Mouse (Mus musculus) intestine, embryonic 14.5 days (tissue): ENCODE measurements around the gene Cc2d1b. TPM values are rescaled to one million over a fixed set of nuclear protein-coding genes. Genes with fewer than 3 reads are reported as not detected.

Experiments used
- ATAC-seq: fragments of 200-750 bp; cut with Nextera tagmentation; replicated peaks from 2 replicates; pipeline ENCODE4 v1.8.0; 2017; ENCODE audit warnings: low read depth, moderate number of reproducible peaks, moderate TSS enrichment, moderate library complexity; ENCODE audit not compliant: low FRiP score, low TSS enrichment
- DNase-seq: peaks from one replicate; pipeline ENCODE4 v3.0.0-alpha.2; 2018; ENCODE audit warnings: low spot score
- H3K27ac ChIP-seq: fragments of 300-500 bp; sonication (generic); 2 replicates; pipeline ENCODE4 v1.5.1; 2014; ENCODE audit warnings: low read depth, mild to moderate bottlenecking, control low read depth
- H3K27me3 ChIP-seq: fragments of 300-500 bp; sonication (generic); replicated peaks from 2 replicates; pipeline ENCODE4 v1.6.1; 2014; ENCODE audit warnings: low read length, control low read depth; ENCODE audit not compliant: control insufficient read depth, insufficient read depth
- H3K36me3 ChIP-seq: fragments of 300-500 bp; sonication (generic); 2 replicates; pipeline ENCODE4 v1.6.1; 2014; ENCODE audit warnings: low read length, control low read depth; ENCODE audit not compliant: control insufficient read depth, insufficient read depth
- H3K4me1 ChIP-seq: fragments of 300-500 bp; sonication (generic); replicated peaks from 2 replicates; pipeline ENCODE4 v1.6.1; 2014; ENCODE audit warnings: low read length, control low read depth, mixed read lengths; ENCODE audit not compliant: control insufficient read depth, insufficient read depth
- H3K4me2 ChIP-seq: fragments of 300-500 bp; sonication (generic); 2 replicates; pipeline ENCODE4 v1.6.1; 2014; ENCODE audit warnings: low read length
- H3K4me3 ChIP-seq: fragments of 300-500 bp; sonication (generic); 2 replicates; pipeline ENCODE4 v1.5.1; 2014; ENCODE audit warnings: low read depth, low read length, control low read depth, mixed read lengths
- H3K9ac ChIP-seq: fragments of 300-500 bp; sonication (generic); 2 replicates; pipeline ENCODE4 v1.6.1; 2014; ENCODE audit warnings: mild to moderate bottlenecking, low read length
- H3K9me3 ChIP-seq: fragments of 300-500 bp; sonication (generic); 2 replicates; pipeline ENCODE4 v1.6.1; 2016; ENCODE audit warnings: low read length, control low read depth; ENCODE audit not compliant: control insufficient read depth
- WGBS: fragments of 180-500 bp; shearing (Covaris S2); extraction: QIAGEN DNeasy Blood & Tissue Kit; methylation state at CpG from one replicate; pipeline ENCODE4 v1.1.7; 2014; 5-methylcytosine and 5-hydroxymethylcytosine counted together
- polyA plus RNA-seq: library from polyadenylated mRNA; unstranded; fragments of >200 nt; fragmentation: Nextera tagmentation; extraction: Ambion mirVana; gene quantifications from 2 replicates; pipeline ENCODE4 v1.2.1, GENCODE M21; 2014

Gene Cc2d1b
- polyA plus RNA-seq, 1 experiment from 2014 or later: 32.5 TPM

- ATAC-seq (no peak), DNase-seq (no peak)
- Histone ChIP-seq H3K9me3 (no peaks in the 10 kb centered on the region), H3K9ac (no peak overlapping the region), H3K4me2 (no peak overlapping the region), H3K27me3 (no peaks in the 10 kb centered on the region), H3K4me1 (no peaks in the 10 kb centered on the region), H3K27ac (no peak overlapping the region), H3K36me3 (peaks cover 50% of the 10 kb centered on the region), H3K4me3 (no peak overlapping the region)
- 94% methylated on average over 3 of the region's 3 CpGs for WGBS
Measured at GRCm38 (mm10) chr4:108608651-108609050, 11.1 kb upstream of the Cc2d1b start.

- Histone ChIP-seq H3K27ac (no peak overlapping the region), H3K9me3 (no peaks in the 10 kb centered on the region), H3K27me3 (no peaks in the 10 kb centered on the region), H3K4me3 (no peak overlapping the region), H3K4me2 (no peak overlapping the region), H3K4me1 (no peaks in the 10 kb centered on the region), H3K9ac (no peak overlapping the region), H3K36me3 (peaks cover 45% of the 10 kb centered on the region)
- 84% methylated on average over 5 of the region's 5 CpGs for WGBS
- DNase-seq: no peak
- ATAC-seq: no peak
Measured at GRCm38 (mm10) chr4:108610935-108611334, 8.8 kb upstream of the Cc2d1b start.

DNA sequence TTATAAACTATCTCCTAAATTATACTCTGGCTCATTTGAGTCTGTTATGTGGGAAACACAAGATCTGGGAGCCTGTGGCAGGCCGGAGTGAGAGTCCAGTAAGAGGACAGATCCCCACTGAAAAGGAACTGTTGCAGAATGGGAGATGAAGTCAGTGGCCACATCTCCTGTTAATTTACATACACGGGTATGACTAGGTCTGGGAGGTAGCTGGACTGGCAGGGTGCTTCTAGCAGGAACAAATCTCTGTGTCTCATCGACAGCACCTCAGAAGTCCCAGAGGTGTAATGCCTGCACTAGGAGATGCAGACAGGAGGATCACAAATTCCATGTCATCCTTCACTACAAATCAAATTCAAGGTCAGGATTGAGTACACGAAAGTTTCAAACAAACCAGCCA lies 1.2 kb upstream of the Cc2d1b start:
- H3K4me3 ChIP-seq: peak overlapping the region; percentile 75; the same call in 1 of the 2 replicates
- 64% methylated on average over 4 of the region's 4 CpGs for WGBS
- peaks cover 15% of the 10 kb centered on the region for H3K4me1 ChIP-seq
- no peak for DNase-seq
- ATAC-seq: no peak
- no peaks in the 10 kb centered on the region for H3K27me3 ChIP-seq
- H3K9me3 ChIP-seq: no peaks in the 10 kb centered on the region
- H3K4me2 ChIP-seq: peak overlapping the region; percentile 89
- H3K27ac ChIP-seq: peak overlapping the region; percentile 83; the same call in 1 of the 2 replicates
- H3K9ac ChIP-seq: no peak overlapping the region; the same call in 1 of the 2 replicates
- peaks cover 20% of the 10 kb centered on the region for H3K36me3 ChIP-seq

DNA sequence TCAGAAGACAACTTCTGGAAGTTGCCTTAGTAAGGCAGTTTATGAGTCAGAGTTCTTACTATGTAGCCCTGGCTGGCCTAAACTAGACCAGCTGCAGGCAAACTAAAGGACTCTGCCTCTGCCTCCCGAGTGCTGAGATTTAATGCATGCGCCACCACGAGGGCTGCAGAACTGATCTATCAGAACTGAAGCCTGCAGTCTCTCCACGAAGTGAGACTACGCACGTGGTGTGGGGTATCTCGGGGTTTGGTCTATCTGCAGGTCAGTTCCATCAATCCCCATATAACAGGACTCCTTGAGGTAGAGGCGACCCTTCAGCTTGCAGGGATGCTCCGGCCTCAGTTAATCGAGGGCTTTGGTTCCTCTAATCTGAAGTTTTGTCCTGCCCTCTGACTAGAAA lies 575 bp upstream of the Cc2d1b start:
- H3K4me1 ChIP-seq: peaks cover 15% of the 10 kb centered on the region
- peak overlapping the region; percentile 75 for H3K4me3 ChIP-seq
- H3K27me3 ChIP-seq: no peaks in the 10 kb centered on the region
- WGBS: 2% methylated on average over 10 of the region's 10 CpGs
- peak overlapping the region; percentile 89 for H3K4me2 ChIP-seq
- H3K9me3 ChIP-seq: no peaks in the 10 kb centered on the region
- ATAC-seq (peak; percentile 57), DNase-seq (no peak)
- peaks cover 18% of the 10 kb centered on the region for H3K36me3 ChIP-seq
- peak overlapping the region; percentile 88 for H3K9ac ChIP-seq
- peak overlapping the region; percentile 83 for H3K27ac ChIP-seq

DNA sequence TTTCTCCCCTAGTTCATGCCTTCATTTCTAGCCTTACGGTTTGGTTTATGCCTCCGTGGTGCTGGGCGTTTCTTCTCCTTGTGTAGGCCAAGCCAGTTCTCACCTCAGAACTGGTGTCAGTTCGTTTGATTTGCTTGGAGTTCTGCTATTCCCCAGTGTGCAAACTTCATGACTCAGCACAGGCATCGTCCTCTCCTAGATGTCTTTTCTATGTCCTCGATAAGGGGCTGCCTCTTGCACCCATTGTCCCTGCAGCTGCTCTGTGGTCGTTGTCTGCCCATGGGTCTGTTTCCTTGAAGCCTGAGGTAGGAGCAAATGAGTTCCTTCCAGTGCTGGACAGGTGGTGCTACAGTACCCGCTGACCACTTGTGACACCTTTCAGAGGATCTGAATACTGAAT lies 796 bp downstream of the Cc2d1b start:
- Histone ChIP-seq H3K27me3 (no peaks in the 10 kb centered on the region), H3K4me2 (peak overlapping the region; percentile 89), H3K27ac (peak overlapping the region; percentile 83), H3K4me1 (peaks cover 15% of the 10 kb centered on the region), H3K9me3 (no peaks in the 10 kb centered on the region), H3K9ac (peak overlapping the region; percentile 88), H3K4me3 (peak overlapping the region; percentile 75), H3K36me3 (peaks cover 19% of the 10 kb centered on the region)
- ATAC-seq: no peak
- no peak for DNase-seq
- 13% methylated on average over 8 of the region's 8 CpGs for WGBS

GRCm38 (mm10) chr4:108621504-108621903 lies 1.8 kb downstream of the Cc2d1b start:
- Histone ChIP-seq H3K36me3 (peaks cover 25% of the 10 kb centered on the region), H3K4me2 (no peak overlapping the region), H3K9ac (no peak overlapping the region), H3K4me3 (no peak overlapping the region), H3K27ac (no peak overlapping the region), H3K27me3 (no peaks in the 10 kb centered on the region), H3K9me3 (no peaks in the 10 kb centered on the region), H3K4me1 (peaks cover 15% of the 10 kb centered on the region)
- no peak for ATAC-seq
- DNase-seq: no peak
- WGBS: 94% methylated on average over 6 of the region's 6 CpGs

DNA sequence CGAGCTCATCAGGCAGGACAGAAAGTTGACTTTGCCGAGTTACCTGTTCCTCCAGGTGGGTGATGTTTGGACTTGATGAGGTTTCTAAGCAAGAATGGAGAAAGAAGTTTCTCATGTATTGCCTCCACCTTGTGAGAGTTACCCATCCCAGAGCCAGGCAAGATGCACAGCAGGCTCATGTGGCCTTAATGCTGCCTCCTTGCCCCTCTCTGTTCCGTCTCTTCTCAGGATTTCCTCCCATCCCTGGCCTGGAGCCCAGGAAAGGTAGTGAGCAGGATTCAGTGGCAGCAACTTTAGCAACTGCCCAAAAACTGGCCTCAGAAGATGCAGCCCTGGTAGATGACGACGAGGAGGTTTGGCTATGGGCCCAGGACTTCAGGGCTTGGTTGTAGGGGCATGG lies 7.3 kb downstream of the Cc2d1b start:
- Histone ChIP-seq H3K36me3 (peaks cover 79% of the 10 kb centered on the region), H3K4me3 (no peak overlapping the region), H3K9ac (no peak overlapping the region), H3K4me1 (no peaks in the 10 kb centered on the region), H3K27me3 (no peaks in the 10 kb centered on the region), H3K4me2 (no peak overlapping the region), H3K27ac (no peak overlapping the region), H3K9me3 (no peaks in the 10 kb centered on the region)
- ATAC-seq: no peak
- no peak for DNase-seq
- 82% methylated on average over 5 of the region's 5 CpGs for WGBS

- H3K4me1 ChIP-seq: no peaks in the 10 kb centered on the region
- H3K27me3 ChIP-seq: no peaks in the 10 kb centered on the region
- peaks cover 96% of the 10 kb centered on the region for H3K36me3 ChIP-seq
- no peak overlapping the region for H3K4me3 ChIP-seq
- ATAC-seq: no peak
- H3K9ac ChIP-seq: no peak overlapping the region
- no peaks in the 10 kb centered on the region for H3K9me3 ChIP-seq
- H3K27ac ChIP-seq: no peak overlapping the region
- no peak for DNase-seq
- WGBS: 93% methylated on average over 7 of the region's 7 CpGs
- no peak overlapping the region for H3K4me2 ChIP-seq
Measured at GRCm38 (mm10) chr4:108629363-108629880, 9.7 kb downstream of the Cc2d1b start.

- WGBS: 87% methylated on average over 9 of the region's 9 CpGs
- no peak for ATAC-seq
- Histone ChIP-seq H3K4me2 (no peak overlapping the region), H3K4me1 (no peaks in the 10 kb centered on the region), H3K4me3 (no peak overlapping the region), H3K9me3 (no peaks in the 10 kb centered on the region), H3K27ac (no peak overlapping the region), H3K27me3 (no peaks in the 10 kb centered on the region), H3K36me3 (peaks cover 96% of the 10 kb centered on the region), H3K9ac (no peak overlapping the region)
- DNase-seq: no peak
Measured at GRCm38 (mm10) chr4:108630096-108630495, 10.4 kb downstream of the Cc2d1b start.
